Mouse (Mus musculus) central nervous system, embryonic 14 days (tissue): ENCODE results near the gene Pard3b. TPM values are rescaled to one million over a fixed set of nuclear protein-coding genes. Genes with fewer than 3 reads are reported as not detected.

ENCODE experiments used
- polyA plus RNA-seq: library from polyadenylated mRNA; depleted of rRNA; stranded (reverse); fragments of >200 nt; gene quantifications from 2 replicates; pipeline ENCODE4 v1.2.3, GENCODE M21; 2012; rRNA removed

Pard3b gene
- 3.0 and 3.5 TPM in 2 replicates for polyA plus RNA-seq

GRCm38 (mm10) chr1:61638347-61639111 lies at the start of gene Pard3b:
TSS of gene Pard3b (plus strand) at chr1:61638824.

